Mouse (Mus musculus) kidney, adult 2 months (tissue): ENCODE results near the gene Maml3. TPM values are rescaled to one million over a fixed set of nuclear protein-coding genes. Genes with fewer than 3 reads are reported as not detected.
A peak's percentile ranks its signal among the peaks of the same experiment; 100 is the strongest.

Source experiments
- DNase-seq: peaks from one replicate; pipeline ENCODE4 v3.0.0; 2021
- H3K27ac ChIP-seq: fragments of 200-500 bp; 2 replicates; pipeline ENCODE4 v1.5.1; 2012; ENCODE audit warnings: low read depth, low read length, control low read depth, inconsistent platforms; ENCODE audit not compliant: insufficient read depth
- H3K27me3 ChIP-seq: fragments of 200-500 bp; replicated peaks from 2 replicates; pipeline ENCODE4 v1.6.1; 2012; ENCODE audit warnings: mild to moderate bottlenecking, moderate library complexity, low read length, inconsistent platforms; ENCODE audit not compliant: control insufficient read depth, insufficient read depth
- H3K36me3 ChIP-seq: fragments of 200-500 bp; 2 replicates; pipeline ENCODE4 v1.6.1; 2012; ENCODE audit warnings: mild to moderate bottlenecking, moderate library complexity, low read length, inconsistent platforms; ENCODE audit not compliant: control insufficient read depth, insufficient read depth
- H3K4me1 ChIP-seq: fragments of 200-500 bp; 2 replicates; pipeline ENCODE4 v1.6.1; 2011; ENCODE audit warnings: low read length; ENCODE audit not compliant: control insufficient read depth, insufficient read depth
- H3K4me3 ChIP-seq: fragments of 200-500 bp; 2 replicates; pipeline ENCODE4 v1.5.1; 2011; ENCODE audit warnings: mild to moderate bottlenecking, low read depth, low read length, control low read depth; ENCODE audit not compliant: insufficient read depth
- CTCF ChIP-seq: fragments of 200-500 bp; conservative IDR thresholded peaks from 2 replicates; pipeline ENCODE4 v1.5.1; 2011; ENCODE audit warnings: low read depth, mild to moderate bottlenecking, control low read depth, low read length, moderate library complexity, mixed read lengths; ENCODE audit not compliant: insufficient read depth, insufficient read length
- POLR2A ChIP-seq: fragments of 200-500 bp; IDR thresholded peaks from one replicate; pipeline ENCODE4 v1.6.1; 2011; ENCODE audit warnings: low read depth, low read length, control low read depth
- WGBS: fragments of 180-500 bp; shearing (Covaris S2); methylation state at CpG from one replicate; pipeline ENCODE4 v1.1.7; 2018; 5-methylcytosine and 5-hydroxymethylcytosine counted together
- polyA plus RNA-seq: library from polyadenylated mRNA; depleted of rRNA; stranded (reverse); fragments of >200 nt; gene quantifications from 2 replicates; pipeline ENCODE4 v1.2.3, GENCODE M21; 2012

The Maml3 gene
- polyA plus RNA-seq, 1 experiment = 3.6 TPM

GRCm38 (mm10) chr3:51981496-51981895 lies 123.4 kb downstream of the Maml3 start:
- Histone ChIP-seq H3K4me1 (no peaks in the 10 kb centered on the region), H3K36me3 (no peaks in the 10 kb centered on the region), H3K27me3 (no peaks in the 10 kb centered on the region), H3K27ac (no peak overlapping the region), H3K4me3 (no peak overlapping the region)
- WGBS = 75% methylated on average over 5 of the region's 5 CpGs
- no peak for DNase-seq
- TF ChIP-seq POLR2A (no peak), CTCF (no peak)

- Histone ChIP-seq H3K27me3 (no peaks in the 10 kb centered on the region), H3K36me3 (no peaks in the 10 kb centered on the region), H3K27ac (no peak overlapping the region), H3K4me1 (no peaks in the 10 kb centered on the region), H3K4me3 (no peak overlapping the region)
- no peak for TF ChIP-seq POLR2A
- TF ChIP-seq CTCF = no peak
- 59% methylated on average over 8 of the region's 8 CpGs for WGBS
- DNase-seq = peak; percentile 34
These were observed 127.1 kb downstream of the Maml3 start for GRCm38 (mm10) chr3:51977654-51978352.

GRCm38 (mm10) chr3:51974601-51975000 lies 130.3 kb downstream of the Maml3 start:
- Histone ChIP-seq H3K27me3 (no peaks in the 10 kb centered on the region), H3K27ac (no peak overlapping the region), H3K4me3 (no peak overlapping the region), H3K4me1 (no peaks in the 10 kb centered on the region), H3K36me3 (no peaks in the 10 kb centered on the region)
- WGBS = 95% methylated on average over 7 of the region's 7 CpGs
- no peak for TF ChIP-seq CTCF
- TF ChIP-seq POLR2A = no peak
- no peak for DNase-seq

- Histone ChIP-seq H3K36me3 (no peaks in the 10 kb centered on the region), H3K4me3 (no peak overlapping the region), H3K4me1 (no peaks in the 10 kb centered on the region), H3K27me3 (no peaks in the 10 kb centered on the region), H3K27ac (no peak overlapping the region)
- TF ChIP-seq CTCF (no peak), POLR2A (no peak)
- no peak for DNase-seq
- WGBS = 91% methylated on average over 6 of the region's 6 CpGs
These were observed 130.7 kb downstream of the Maml3 start for GRCm38 (mm10) chr3:51974153-51974552.

GRCm38 (mm10) chr3:51972576-51972975 lies 132.3 kb downstream of the Maml3 start:
- 81% methylated on average over 6 of the region's 6 CpGs for WGBS
- TF ChIP-seq POLR2A (no peak), CTCF (no peak)
- no peak for DNase-seq
- Histone ChIP-seq H3K36me3 (no peaks in the 10 kb centered on the region), H3K4me1 (no peaks in the 10 kb centered on the region), H3K27me3 (no peaks in the 10 kb centered on the region), H3K4me3 (no peak overlapping the region), H3K27ac (no peak overlapping the region)

GRCm38 (mm10) chr3:51970489-51970888 lies 134.4 kb downstream of the Maml3 start:
- 92% methylated on average over 2 of the region's 2 CpGs for WGBS

GRCm38 (mm10) chr3:51969451-51969850 lies 135.4 kb downstream of the Maml3 start:
- no peak overlapping the region for H3K4me3 ChIP-seq
- TF ChIP-seq POLR2A (no peak), CTCF (no peak)
- DNase-seq = no peak
- WGBS = 80% methylated on average over 6 of the region's 6 CpGs
- H3K27ac ChIP-seq = no peak overlapping the region
- no peaks in the 10 kb centered on the region for H3K27me3 ChIP-seq
- no peaks in the 10 kb centered on the region for H3K36me3 ChIP-seq
- H3K4me1 ChIP-seq = no peaks in the 10 kb centered on the region

More at GRCm38 (mm10) chr3:51970489-51970888, 134.4 kb downstream of the Maml3 start:
- Histone ChIP-seq H3K27ac (no peak overlapping the region), H3K27me3 (no peaks in the 10 kb centered on the region), H3K4me1 (no peaks in the 10 kb centered on the region), H3K36me3 (no peaks in the 10 kb centered on the region), H3K4me3 (no peak overlapping the region)
- DNase-seq = no peak
- TF ChIP-seq POLR2A (no peak), CTCF (no peak)
